Mouse (Mus musculus) T-helper 17 cell (primary cell): ENCODE measurements at regions not wholly inside any gene's neighbourhood (a gene's known extent, or its start where the extent isn't known, plus 50 kb on each side); places are given as distances from the start of the nearest gene placed in this dataset.

Experiments used
- in situ Hi-C, 2 experiments: fragments of 300-600 bp; cut with MboI, MseI; formaldehyde crosslinking; loops; 1 replicate in 1 of 2; 2 replicates in 1 of 2; pipeline ENCODE4 v1.15.1; 2025; ENCODE audit warnings: high pct_unique_total_duplicates in 2 of 2

GRCm38 (mm10) chr7:34587239-34587638 lies 69.3 kb downstream of the Kctd15 start:
- in situ Hi-C loops, result loop anchor here in 1 of 2 experiments (10.0 kb wide), 1 partner anchor 562 kb away; the partner anchor contains the start of gene Scgb1b27

DNA sequence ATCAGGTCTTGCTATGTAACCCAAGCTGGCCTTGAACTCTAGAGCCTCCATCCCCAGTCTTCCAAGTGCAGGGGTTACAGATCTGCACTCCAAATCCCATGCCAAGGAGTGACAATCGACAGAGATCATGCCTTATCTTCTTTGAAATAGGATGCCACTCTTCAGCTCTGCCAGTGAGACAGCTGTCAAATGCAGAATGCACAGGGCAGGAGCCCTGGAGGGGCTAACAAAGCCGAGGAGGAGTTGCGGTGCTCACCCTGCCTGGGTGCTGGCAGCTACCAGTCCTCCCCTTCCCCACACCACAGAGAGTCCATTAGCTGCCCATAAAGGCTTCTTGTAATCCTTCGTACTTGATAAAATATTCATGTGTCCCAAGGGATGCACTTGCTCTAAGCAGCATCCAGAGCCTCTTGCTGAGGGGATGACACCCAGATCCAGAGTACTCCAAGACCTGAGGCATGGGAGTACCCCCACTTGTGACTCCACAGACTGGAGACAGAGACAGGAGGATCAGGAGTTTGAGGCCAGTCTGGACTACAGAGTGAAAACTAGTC lies 71.1 kb downstream of the Kctd15 start:
- in situ Hi-C loops, result loop anchor here in 1 of 2 experiments (10.0 kb wide), 1 partner anchor 561 kb away; the partner anchor contains the start of gene Scgb1b27

GRCm38 (mm10) chr7:34584870-34585269 lies 71.7 kb downstream of the Kctd15 start:
- in situ Hi-C loops, result loop anchor here in 1 of 2 experiments (10.0 kb wide), 1 partner anchor 560 kb away; the partner anchor contains the start of gene Scgb1b27

- in situ Hi-C loops, result loop anchor here in 1 of 2 experiments (10.0 kb wide), 1 partner anchor 556 kb away; the partner anchor contains the start of gene Scgb1b27
These were observed 75.7 kb downstream of the Kctd15 start for GRCm38 (mm10) chr7:34580866-34581265.

GRCm38 (mm10) chr7:34571295-34571694 lies 85.2 kb downstream of the Kctd15 start:
- in situ Hi-C loops, result no loop called here

GRCm38 (mm10) chr7:34570114-34571065 lies 86.1 kb downstream of the Kctd15 start:
- in situ Hi-C loops, result no loop called here

DNA sequence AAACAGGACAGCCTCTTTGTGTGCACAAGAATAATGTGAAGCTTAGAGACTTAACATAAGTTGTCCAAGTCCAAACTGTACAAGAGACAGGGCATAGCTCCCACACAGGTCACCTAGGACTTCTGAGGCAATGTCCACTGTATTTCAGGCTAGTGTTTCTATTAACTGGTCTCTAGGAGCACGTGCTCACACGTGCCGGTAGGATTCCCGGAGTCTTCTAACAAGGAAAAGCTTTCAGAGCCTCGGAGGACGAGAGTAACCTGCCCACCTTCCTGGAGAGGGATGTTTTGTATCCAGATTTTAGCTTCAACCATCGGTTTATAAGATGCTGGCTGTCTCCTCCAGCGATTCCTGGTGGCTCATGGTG lies 86.8 kb downstream of the Kctd15 start:
- in situ Hi-C loops, result no loop called here

- in situ Hi-C loops, result no loop called here
These were observed 89.0 kb downstream of the Kctd15 start for GRCm38 (mm10) chr7:34567575-34567974.

DNA sequence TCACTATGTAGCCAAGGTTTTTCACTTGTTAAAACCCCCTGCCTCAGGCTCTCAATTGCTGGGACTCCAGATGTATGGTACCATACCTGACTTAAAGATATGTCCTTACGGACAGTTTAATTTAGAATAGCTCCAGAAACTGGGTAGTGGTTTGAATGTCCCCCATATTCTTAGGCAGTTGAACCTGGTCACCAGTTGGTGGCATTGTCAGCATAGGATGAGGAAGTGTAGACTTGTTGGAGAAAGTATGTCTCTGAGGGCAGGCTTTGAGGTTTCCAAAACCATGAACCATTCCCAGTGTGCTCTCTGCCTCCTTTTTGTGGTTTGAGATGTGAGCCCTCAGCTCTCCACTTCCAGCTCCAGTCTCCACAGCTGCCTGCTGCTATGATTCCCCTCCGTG lies 94.4 kb downstream of the Kctd15 start:
- in situ Hi-C loops, result no loop called here

GRCm38 (mm10) chr7:34558615-34559343 lies 97.8 kb downstream of the Kctd15 start:
- in situ Hi-C loops, result no loop called here

- in situ Hi-C loops, result no loop called here
These were observed 101.3 kb downstream of the Kctd15 start for GRCm38 (mm10) chr7:34555196-34555595.

GRCm38 (mm10) chr7:34546609-34547316 lies 109.8 kb downstream of the Kctd15 start:
- in situ Hi-C loops, result no loop called here

DNA sequence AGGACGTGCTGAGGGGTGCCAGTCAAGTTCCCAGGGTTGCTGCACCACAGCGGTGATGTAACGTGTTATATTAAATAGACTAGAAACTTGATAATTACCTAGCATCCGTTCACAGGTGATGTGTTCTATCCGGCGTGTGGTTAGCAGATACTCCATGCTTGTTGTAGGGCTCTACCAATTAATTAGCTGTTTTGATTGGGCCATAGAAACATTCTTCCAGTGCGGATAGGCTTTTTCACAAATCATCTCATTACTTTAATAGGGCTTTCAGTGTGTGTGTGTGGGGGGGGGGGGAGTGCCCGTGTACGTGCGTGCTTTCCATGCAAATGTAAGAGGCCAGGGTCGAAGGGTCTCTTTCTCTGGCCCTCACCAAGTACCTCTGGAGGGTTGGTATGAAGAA lies 110.6 kb downstream of the Kctd15 start:
- in situ Hi-C loops, result no loop called here

DNA sequence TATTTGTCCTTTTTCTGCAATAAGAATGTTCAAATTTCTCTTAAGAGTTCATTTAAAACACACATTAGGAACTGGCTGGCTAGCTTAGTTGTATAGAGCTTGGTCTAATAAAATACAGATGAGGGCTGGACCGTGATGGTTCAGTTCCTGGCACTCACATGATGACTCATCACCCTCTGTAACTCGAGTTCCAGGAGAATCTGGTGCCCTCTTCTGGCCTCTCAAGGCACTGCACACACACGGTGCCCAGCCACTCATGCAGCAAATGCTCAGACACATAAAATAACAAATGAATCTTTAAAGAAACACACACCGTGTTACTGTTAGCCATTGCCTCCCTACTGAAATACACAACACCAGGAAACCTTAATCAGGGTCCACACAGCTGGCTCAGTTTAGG lies 114.6 kb downstream of the Kctd15 start:
- in situ Hi-C loops, result no loop called here

DNA sequence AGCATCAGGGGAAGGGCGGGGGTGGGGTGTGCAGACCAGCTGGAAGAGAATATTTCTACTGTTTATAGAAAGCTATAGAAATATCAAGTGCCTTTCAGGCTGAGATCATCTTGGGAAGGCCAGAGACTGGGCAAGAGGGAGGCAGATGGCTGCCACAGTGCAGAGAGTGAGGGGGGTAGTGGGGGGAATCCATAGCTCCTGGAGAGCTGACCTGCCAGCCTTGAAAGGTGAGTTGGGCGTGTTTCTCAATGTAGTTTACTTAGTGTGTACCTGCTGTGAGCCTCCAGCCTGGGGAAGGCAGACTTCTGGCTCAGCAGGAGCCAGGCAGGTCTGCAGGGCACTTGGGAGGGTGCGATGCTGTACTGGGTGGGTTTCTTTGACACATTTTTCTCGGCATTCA lies 115.5 kb downstream of the Kctd15 start:
- in situ Hi-C loops, result no loop called here

DNA sequence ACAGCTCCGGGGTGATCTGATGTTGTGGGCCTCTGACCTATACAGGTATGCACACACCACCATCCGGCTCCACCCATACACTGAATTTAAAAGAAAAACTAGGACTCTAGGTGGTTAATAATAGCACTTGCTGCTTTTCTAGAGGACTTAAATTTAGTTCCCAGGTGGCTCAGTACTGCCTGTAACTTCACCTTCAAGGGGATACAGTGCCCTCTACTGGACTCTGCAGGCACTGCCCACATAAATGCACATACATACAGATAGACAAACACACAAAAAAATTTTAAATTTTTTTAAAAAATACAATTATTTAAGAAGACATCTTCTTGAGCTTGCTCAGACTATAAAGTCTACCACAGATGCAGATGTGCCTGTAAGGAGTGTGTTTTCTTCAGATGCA lies 116.7 kb downstream of the Kctd15 start:
- in situ Hi-C loops, result no loop called here

DNA sequence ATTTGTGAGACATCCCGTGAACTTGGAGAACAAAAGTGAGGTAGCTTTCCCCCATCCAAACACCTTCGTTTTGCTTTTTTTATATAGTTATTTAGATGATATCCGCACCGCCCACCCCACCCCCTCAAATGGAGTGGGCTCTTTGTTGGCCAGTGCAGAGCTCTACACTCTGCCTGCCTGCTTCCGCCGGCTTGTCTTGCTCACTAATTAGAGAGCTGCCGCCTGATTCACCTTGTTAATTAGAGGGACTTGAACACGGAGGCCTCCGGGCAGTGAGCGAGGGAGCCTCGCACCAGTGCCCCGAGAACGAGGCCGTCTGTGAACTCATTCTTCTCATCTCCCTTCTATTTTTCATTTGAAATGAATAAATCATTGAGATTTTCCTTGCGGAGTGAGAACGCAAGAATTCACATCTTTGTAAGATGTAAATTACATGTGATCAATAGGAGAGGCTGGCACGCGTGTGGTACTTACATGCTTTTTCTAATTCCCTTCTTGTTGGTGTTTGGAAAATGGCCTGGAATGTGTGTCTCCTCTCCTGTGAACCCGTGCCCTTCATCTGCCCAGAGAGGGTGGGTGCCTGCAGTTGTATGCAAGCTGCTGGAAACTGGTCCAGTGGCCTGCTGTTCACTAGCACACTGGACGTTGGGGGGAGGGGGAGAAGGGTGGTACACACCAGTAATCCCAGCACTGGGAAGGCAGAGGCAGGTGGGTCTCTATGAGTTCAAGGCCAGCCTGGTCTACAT lies 118.0 kb downstream of the Kctd15 start:
- in situ Hi-C loops, result no loop called here

GRCm38 (mm10) chr7:34537122-34537521 lies 119.4 kb downstream of the Kctd15 start:
- in situ Hi-C loops, result no loop called here

DNA sequence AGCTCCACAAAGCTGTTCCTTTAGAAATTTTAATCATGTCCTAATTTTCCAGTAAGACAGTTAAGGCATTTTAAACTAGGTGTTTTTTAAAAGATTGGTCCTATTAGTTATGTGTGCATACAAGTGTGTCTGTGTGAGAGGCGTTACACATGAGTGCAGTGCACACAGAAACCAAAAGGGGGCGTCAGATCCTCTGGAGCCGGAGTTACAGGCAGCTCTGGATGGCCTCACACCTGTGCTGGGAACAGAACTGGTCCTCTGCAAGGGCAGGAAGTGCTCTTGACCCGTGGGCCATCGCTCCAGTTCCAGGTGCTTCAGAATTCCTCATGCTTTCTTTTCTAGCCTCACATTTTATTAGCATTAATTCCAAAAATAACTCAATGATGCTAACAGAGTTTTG lies 122.3 kb downstream of the Kctd15 start:
- in situ Hi-C loops, result no loop called here

- in situ Hi-C loops, result no loop called here
These were observed 124.9 kb downstream of the Kctd15 start for GRCm38 (mm10) chr7:34531639-34532038.

DNA sequence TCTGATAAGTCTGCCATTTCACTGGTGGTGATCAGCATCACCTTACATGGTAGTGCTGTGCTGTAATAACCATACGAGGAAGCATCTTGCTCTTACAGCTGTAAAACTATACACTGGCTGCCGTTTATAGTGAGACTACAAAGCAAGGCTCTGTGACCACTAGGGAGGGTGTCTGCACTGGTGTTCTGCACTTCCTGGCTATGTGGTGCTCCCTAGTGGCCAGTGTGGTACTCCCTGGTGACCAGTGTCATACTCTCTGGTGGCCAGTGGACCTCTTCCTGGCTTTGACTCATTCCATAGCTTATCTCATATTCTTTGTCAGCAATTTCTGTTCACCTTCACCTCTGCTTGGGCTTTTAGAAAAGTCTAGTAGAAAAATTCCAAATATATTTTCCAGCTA lies 114.7 kb upstream of the Lsm14a start:
- in situ Hi-C loops, result no loop called here
